In genomic region chr4:150230460-150231407, GRCm38 (mm10) we compare ENCODE assay signal across 9 mouse cellular contexts. TPM values are rescaled to one million over a fixed set of nuclear protein-coding genes. Genes with fewer than 3 reads are reported as not detected.
A peak's percentile ranks its signal among the peaks of the same experiment; 100 is the strongest.
DNase-seq lines count a peak whose midpoint lies in the region; ATAC-seq and TF ChIP-seq lines count a peak whose summit lies in the region.
"Had no signal": no experiment of that assay in that cellular context is flagged by ENCODE, and none has a peak within 500 bp of the region (broad histone marks: within the 10 kb centered on the region; RNA-seq: fewer than 3 reads in every experiment).

No protein-coding gene starts in this region.

- WGBS in heart, adult 2 months, result 20% methylated on average over 21 of the region's 21 CpGs
- 19% methylated on average over 21 of the region's 21 CpGs for WGBS in embryonic facial prominence, embryonic 14.5 days

- TF ChIP-seq POLR2A in heart, adult 2 months (IDR thresholded peaks at IDR 0.05; ENCODE audit: insufficient read depth, low read depth, low read length), result no peak
- no peak for TF ChIP-seq POLR2A in ES-Bruce4 (IDR thresholded peaks at IDR 0.05; ENCODE audit: insufficient read depth, low read length)

- peak; percentile 19; the same call in 1 of the 2 replicates for TF ChIP-seq CTCF in heart, adult 2 months (IDR thresholded peaks at IDR 0.05)
- TF ChIP-seq CTCF in ES-Bruce4 (IDR thresholded peaks at IDR 0.05; ENCODE audit: low read depth, low read length), result no peak

- no peaks in the 10 kb centered on the region for H3K27me3 ChIP-seq in heart, adult 2 months (ENCODE audit: control insufficient read depth, insufficient read depth, low read length)
- no peaks in the 10 kb centered on the region for H3K27me3 ChIP-seq in ES-Bruce4 (ENCODE audit: control insufficient read depth, insufficient read depth, low read length, poor library complexity, severe bottlenecking)
- no peaks in the 10 kb centered on the region for H3K27me3 ChIP-seq in embryonic facial prominence, embryonic 14.5 days (replicated peaks; ENCODE audit: control insufficient read depth, insufficient read depth, low read length)

- no peak for TF ChIP-seq EP300 in heart, adult 2 months (IDR thresholded peaks at IDR 0.05; ENCODE audit: insufficient read depth, low read depth, low read length)
- TF ChIP-seq EP300 in ES-Bruce4 (IDR thresholded peaks at IDR 0.05; ENCODE audit: insufficient read depth, low read depth, low read length), result peak; percentile 67; the same call in 1 of the 2 replicates

- intact Hi-C loops in heart, adult 2 months (cut with DNase I), result loop anchor here (10.0 kb wide), 1 partner anchor 206 kb away; no protein-coding TSS in a partner anchor

- H3K9ac ChIP-seq in heart, adult 2 months (ENCODE audit: low read depth, low read length), result no peak overlapping the region
- H3K9ac ChIP-seq in ES-Bruce4 (ENCODE audit: low read depth, poor library complexity, severe bottlenecking), result peak overlapping the region; percentile 14; the same call in 1 of the 2 replicates
- no peak overlapping the region; the same call in 1 of the 2 replicates for H3K9ac ChIP-seq in embryonic facial prominence, embryonic 14.5 days (ENCODE audit: low read depth, low read length)

- H3K4me3 ChIP-seq in heart, adult 2 months, result no peak overlapping the region
- H3K4me3 ChIP-seq in ES-Bruce4 (ENCODE audit: low read depth, low read length), result no peak overlapping the region
- H3K4me3 ChIP-seq in embryonic facial prominence, embryonic 14.5 days (ENCODE audit: low read depth, low read length), result no peak overlapping the region

- DNase-seq in heart, adult 2 months, result peak in 1 of 2 experiments; percentile 40
- no peak for DNase-seq in heart, adult 9 months (ENCODE audit: low spot score in 2 of 2)
- DNase-seq in embryonic facial prominence, embryonic 14.5 days (ENCODE audit: low spot score), result peak; percentile 27
- DNase-seq in kidney, postnatal 10 days, result peak; percentile 72
- peak; percentile 58 to 80 for DNase-seq in right cerebral cortex, postnatal 10 days (ENCODE audit: low spot score in 2 of 2)
- DNase-seq in lung, postnatal 14 days, result no peak

- H3K9me3 ChIP-seq in ES-Bruce4 (replicated peaks; ENCODE audit: control insufficient read depth, insufficient read depth, low read length, poor library complexity, severe bottlenecking), result no peaks in the 10 kb centered on the region
- H3K9me3 ChIP-seq in embryonic facial prominence, embryonic 14.5 days (ENCODE audit: control insufficient read depth, low read length), result no peaks in the 10 kb centered on the region

- ATAC-seq in embryonic facial prominence, embryonic 14.5 days (ENCODE audit: low read depth), result no peak
- no peak for ATAC-seq in megakaryocyte-erythroid progenitor cell, adult 5-6 weeks (replicated peaks; ENCODE audit: low FRiP score, low TSS enrichment, poor library complexity, severe bottlenecking)

- no peaks in the 10 kb centered on the region for H3K79me2 ChIP-seq in heart, adult 2 months (replicated peaks; ENCODE audit: control insufficient read depth, insufficient read depth, low read length)

- no peak overlapping the region for H3K4me2 ChIP-seq in embryonic facial prominence, embryonic 14.5 days (ENCODE audit: low read depth, low read length)

- H3K4me1 ChIP-seq in heart, adult 2 months (ENCODE audit: control insufficient read depth, insufficient read depth, low read length), result peaks cover 9% of the 10 kb centered on the region
- H3K4me1 ChIP-seq in ES-Bruce4 (ENCODE audit: control insufficient read depth, insufficient read depth, low read length), result peaks cover 14% of the 10 kb centered on the region
- peaks cover 30% of the 10 kb centered on the region for H3K4me1 ChIP-seq in embryonic facial prominence, embryonic 14.5 days (ENCODE audit: control insufficient read depth, insufficient read depth, low read length)

- no peaks in the 10 kb centered on the region; the same call in 1 of the 2 replicates for H3K36me3 ChIP-seq in heart, adult 2 months (ENCODE audit: control insufficient read depth, insufficient read depth, low read length)
- no peaks in the 10 kb centered on the region for H3K36me3 ChIP-seq in ES-Bruce4 (ENCODE audit: control insufficient read depth, insufficient read depth, low read length, poor library complexity, severe bottlenecking)
- H3K36me3 ChIP-seq in embryonic facial prominence, embryonic 14.5 days (ENCODE audit: control insufficient read depth, insufficient read depth, low read length), result no peaks in the 10 kb centered on the region

- H3K27ac ChIP-seq in heart, adult 2 months, result peak overlapping the region; percentile 43
- H3K27ac ChIP-seq in ES-Bruce4 (ENCODE audit: insufficient read depth, low read length), result peak overlapping the region; percentile 59
- peak overlapping the region; percentile 52 for H3K27ac ChIP-seq in embryonic facial prominence, embryonic 14.5 days (replicated peaks; ENCODE audit: low read depth, low read length)

RNA-seq across cellular contexts. Expression of gene Eno1, which starts 5.8 kb away (rescaled TPM):
- 100 to 1,000 TPM; 111 to 113 TPM for total RNA-seq in heart, adult 2 months (2021)
- polyA plus RNA-seq in heart, adult 2 months (2012; rRNA removed), result 179 and 246 TPM in 2 replicates
- 1,323 and 1,403 TPM in 2 replicates for polyA plus RNA-seq in ES-Bruce4 (2011; ENCODE audit: insufficient read depth, insufficient read length, low read depth, missing spikeins)
- 1,320 and 1,483 TPM in 2 replicates for polyA plus RNA-seq in embryonic facial prominence, embryonic 14.5 days (2014; fragmentation: Nextera tagmentation; extraction: Ambion mirVana)
- total RNA-seq in megakaryocyte-erythroid progenitor cell, adult 5-6 weeks (2014; fragmentation: Nextera tagmentation), result 203 and 216 TPM in 2 replicates
- total RNA-seq in megakaryocyte-erythroid progenitor cell, adult 5-6 weeks (2017), result 136 and 155 TPM in 2 replicates

RNA-seq across cellular contexts. Expression of gene Car6, which starts 29.6 kb away (rescaled TPM):
- not detected for total RNA-seq in heart, adult 2 months (2021)
- polyA plus RNA-seq in heart, adult 2 months (2012; rRNA removed), result not detected in 2 replicates
- polyA plus RNA-seq in ES-Bruce4 (2011; ENCODE audit: insufficient read depth, insufficient read length, low read depth, missing spikeins), result not detected in 2 replicates
- polyA plus RNA-seq in embryonic facial prominence, embryonic 14.5 days (2014; fragmentation: Nextera tagmentation; extraction: Ambion mirVana), result not detected in 2 replicates
- not detected in 2 replicates for total RNA-seq in megakaryocyte-erythroid progenitor cell, adult 5-6 weeks (2014; fragmentation: Nextera tagmentation)
- not detected in 2 replicates for total RNA-seq in megakaryocyte-erythroid progenitor cell, adult 5-6 weeks (2017)
- total RNA-seq: neutrophil, adult 5-6 weeks had no signal

RNA-seq across cellular contexts. Expression of gene Rere, which starts 50.7 kb away (rescaled TPM):
- total RNA-seq in heart, adult 2 months (2021), result 10 to 100 TPM; 39.0 to 46.4 TPM
- polyA plus RNA-seq in heart, adult 2 months (2012; rRNA removed), result 16.2 and 19.3 TPM in 2 replicates
- polyA plus RNA-seq in ES-Bruce4 (2011; ENCODE audit: insufficient read depth, insufficient read length, low read depth, missing spikeins), result 77.3 and 93.6 TPM in 2 replicates
- polyA plus RNA-seq in embryonic facial prominence, embryonic 14.5 days (2014; fragmentation: Nextera tagmentation; extraction: Ambion mirVana), result 28.7 and 32.0 TPM in 2 replicates
- total RNA-seq in megakaryocyte-erythroid progenitor cell, adult 5-6 weeks (2014; fragmentation: Nextera tagmentation), result 36.1 and 47.6 TPM in 2 replicates
- total RNA-seq in megakaryocyte-erythroid progenitor cell, adult 5-6 weeks (2017), result 7.7 and 17.1 TPM in 2 replicates

Comparison
In these comparisons a context has a peak if more than half of its experiments do, and no peak if none do; other contexts are left out.
1. DNase-seq: peak in embryonic facial prominence, embryonic 14.5 days (single experiment), kidney, postnatal 10 days (single experiment) and right cerebral cortex, postnatal 10 days (2 of 2); none in heart, adult 9 months (0 of 2) and lung, postnatal 14 days (single experiment).
2. Peak in every context shown above with its lines, with median percentiles within 50 percentile points of each other: H3K27ac ChIP-seq.